Mouse (Mus musculus) hindbrain, embryonic 10.5 days (tissue): ENCODE data around the gene Myh9. TPM values are rescaled to one million over a fixed set of nuclear protein-coding genes. Genes with fewer than 3 reads are reported as not detected.

ENCODE experiments used
- DNase-seq: peaks from one replicate; pipeline ENCODE4 v3.0.0-alpha.2; 2017; ENCODE audit warnings: low spot score
- H3K27ac ChIP-seq: fragments of 300-500 bp; sonication (generic); 2 replicates; pipeline ENCODE4 v1.5.1; 2016; ENCODE audit warnings: mild to moderate bottlenecking, moderate library complexity
- H3K27me3 ChIP-seq: fragments of 300-500 bp; sonication (generic); 2 replicates; pipeline ENCODE4 v1.6.1; 2016; ENCODE audit warnings: mild to moderate bottlenecking; ENCODE audit not compliant: poor library complexity, insufficient read depth, severe bottlenecking
- H3K36me3 ChIP-seq: fragments of 300-500 bp; sonication (generic); 2 replicates; pipeline ENCODE4 v1.6.1; 2016; ENCODE audit warnings: mild to moderate bottlenecking, moderate library complexity
- H3K4me1 ChIP-seq: fragments of 300-500 bp; sonication (generic); replicated peaks from 2 replicates; pipeline ENCODE4 v1.6.1; 2016; ENCODE audit warnings: mild to moderate bottlenecking
- H3K4me3 ChIP-seq: fragments of 300-500 bp; sonication (generic); 2 replicates; pipeline ENCODE4 v1.5.1; 2016; ENCODE audit warnings: mild to moderate bottlenecking, moderate library complexity
- H3K9me3 ChIP-seq: fragments of 300-500 bp; sonication (generic); 2 replicates; pipeline ENCODE4 v1.6.1; 2016; ENCODE audit warnings: mild to moderate bottlenecking, moderate library complexity
- WGBS: fragments of 180-500 bp; shearing (Covaris S2); methylation state at CpG from one replicate; pipeline ENCODE4 v1.1.7; 2016; 5-methylcytosine and 5-hydroxymethylcytosine counted together
- polyA plus RNA-seq: library from polyadenylated mRNA; unstranded; fragments of >200 nt; fragmentation: Nextera tagmentation; extraction: Ambion mirVana; gene quantifications from 2 replicates; pipeline ENCODE4 v1.2.1, GENCODE M21; 2016

The Myh9 gene
- polyA plus RNA-seq, 1 experiment from 2014 or later: 32.7 TPM

GRCm38 (mm10) chr15:77817417-77817816, 24.6 kb downstream of the Myh9 start:
- Histone ChIP-seq H3K27ac (peak overlapping the region; percentile 66), H3K4me3 (no peak overlapping the region), H3K27me3 (no peaks in the 10 kb centered on the region), H3K9me3 (no peaks in the 10 kb centered on the region), H3K36me3 (peaks cover 7% of the 10 kb centered on the region), H3K4me1 (peaks cover 80% of the 10 kb centered on the region)
- WGBS: 66% methylated on average over 7 of the region's 7 CpGs
- DNase-seq: no peak

DNA sequence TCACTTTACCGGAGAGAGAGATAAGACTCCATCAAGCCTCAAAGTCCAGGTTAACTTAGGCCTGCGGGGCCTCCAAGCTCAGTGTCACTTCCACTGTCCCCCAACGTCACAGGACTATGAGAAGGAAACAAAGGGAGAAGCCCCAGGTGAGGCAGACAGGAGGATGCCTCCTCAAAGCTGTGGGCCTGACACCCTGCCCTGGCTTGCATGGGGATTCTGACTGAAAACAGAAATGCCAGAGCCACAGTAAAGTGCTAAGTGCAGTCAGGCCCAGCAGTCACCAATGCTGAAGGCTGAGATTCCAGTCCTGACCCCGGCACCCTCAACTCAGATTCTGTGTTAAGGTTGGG, 25.4 kb downstream of the Myh9 start:
- Histone ChIP-seq H3K9me3 (no peaks in the 10 kb centered on the region), H3K4me3 (no peak overlapping the region), H3K27ac (0 out of 2 replicates have a peak overlapping the region, but pooled peaks have one; percentile 12), H3K4me1 (peaks cover 72% of the 10 kb centered on the region), H3K27me3 (no peaks in the 10 kb centered on the region), H3K36me3 (peaks cover 16% of the 10 kb centered on the region)
- 79% methylated on average over 4 of the region's 4 CpGs for WGBS
- DNase-seq: no peak

DNA sequence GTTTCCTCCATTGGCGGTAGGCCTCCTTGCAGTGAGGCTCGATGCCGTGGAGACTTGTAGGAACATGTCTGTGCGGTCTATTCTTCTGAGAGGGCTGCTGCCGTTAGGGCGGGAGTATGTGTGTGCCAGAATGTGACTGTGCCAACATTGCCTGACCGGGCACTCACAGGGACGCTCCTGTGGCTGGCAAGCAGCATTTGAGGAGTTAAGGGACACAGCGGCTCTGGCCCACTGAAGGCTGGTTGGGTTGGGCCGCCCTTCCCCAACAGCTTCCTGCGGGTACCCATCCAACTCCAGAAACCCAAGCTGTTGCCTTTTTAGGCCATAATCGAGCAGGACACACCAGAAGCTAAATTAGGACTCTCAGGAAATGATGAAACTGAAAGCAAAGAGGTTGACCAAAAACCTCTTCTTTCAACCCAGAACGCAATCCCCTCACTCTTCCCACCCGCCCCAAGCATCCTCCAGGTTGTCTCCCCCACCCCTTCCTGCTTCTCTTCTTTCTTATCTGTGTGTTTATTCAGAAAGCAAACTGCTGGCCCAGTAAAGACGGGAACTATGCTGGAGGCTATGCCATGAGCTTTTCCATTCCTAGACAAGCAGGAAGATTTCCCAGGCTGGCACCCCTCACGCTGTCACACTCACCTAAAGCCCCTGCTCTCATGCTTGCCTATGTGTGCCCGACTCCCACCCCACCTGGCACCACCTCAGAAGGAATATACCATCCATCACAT, 25.9 kb downstream of the Myh9 start:
- 82% methylated on average over 17 of the region's 17 CpGs for WGBS
- Histone ChIP-seq H3K27me3 (no peaks in the 10 kb centered on the region), H3K27ac (peak overlapping the region; percentile 57), H3K4me1 (peaks cover 72% of the 10 kb centered on the region), H3K36me3 (peaks cover 21% of the 10 kb centered on the region), H3K9me3 (no peaks in the 10 kb centered on the region), H3K4me3 (no peak overlapping the region)
- DNase-seq: no peak

- Histone ChIP-seq H3K36me3 (peaks cover 37% of the 10 kb centered on the region), H3K4me3 (no peak overlapping the region), H3K4me1 (peaks cover 71% of the 10 kb centered on the region), H3K27ac (peak overlapping the region; percentile 50; the same call in 1 of the 2 replicates), H3K9me3 (no peaks in the 10 kb centered on the region), H3K27me3 (no peaks in the 10 kb centered on the region)
- DNase-seq: no peak
- 82% methylated on average over 6 of the region's 6 CpGs for WGBS
Observed at GRCm38 (mm10) chr15:77813639-77814375, 28.2 kb downstream of the Myh9 start.

DNA sequence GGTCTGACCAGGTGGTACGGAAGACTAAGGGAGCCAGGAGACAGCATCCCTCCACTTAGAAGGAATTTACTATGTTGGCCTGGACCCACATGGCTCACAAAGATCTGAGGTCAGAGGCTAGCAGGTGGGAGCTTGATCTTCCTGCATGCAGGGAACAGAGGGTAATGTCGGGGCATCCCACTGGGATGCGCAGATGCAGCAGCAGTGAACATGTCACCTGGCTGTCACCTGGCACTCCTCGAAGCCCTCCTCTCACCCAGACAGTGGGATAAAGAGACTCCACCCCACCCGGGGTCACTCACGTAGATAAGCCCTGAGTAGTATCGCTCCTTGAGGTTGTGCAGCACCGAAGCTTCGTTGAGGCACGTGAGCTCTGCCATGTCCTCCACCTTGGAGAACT, 29.4 kb downstream of the Myh9 start:
- WGBS: 93% methylated on average over 10 of the region's 10 CpGs
- DNase-seq: no peak
- Histone ChIP-seq H3K27ac (no peak overlapping the region), H3K27me3 (no peaks in the 10 kb centered on the region), H3K9me3 (no peaks in the 10 kb centered on the region), H3K4me1 (peaks cover 59% of the 10 kb centered on the region), H3K36me3 (peaks cover 48% of the 10 kb centered on the region), H3K4me3 (no peak overlapping the region)

GRCm38 (mm10) chr15:77811099-77811760, 30.7 kb downstream of the Myh9 start:
- H3K27me3 ChIP-seq: no peaks in the 10 kb centered on the region
- no peak overlapping the region for H3K4me3 ChIP-seq
- H3K9me3 ChIP-seq: no peaks in the 10 kb centered on the region
- H3K27ac ChIP-seq: peak overlapping the region; percentile 77
- DNase-seq: no peak
- 80% methylated on average over 11 of the region's 11 CpGs for whole genome bisulfite sequencing
- H3K4me1 ChIP-seq: peaks cover 51% of the 10 kb centered on the region
- H3K36me3 ChIP-seq: peaks cover 62% of the 10 kb centered on the region

DNA sequence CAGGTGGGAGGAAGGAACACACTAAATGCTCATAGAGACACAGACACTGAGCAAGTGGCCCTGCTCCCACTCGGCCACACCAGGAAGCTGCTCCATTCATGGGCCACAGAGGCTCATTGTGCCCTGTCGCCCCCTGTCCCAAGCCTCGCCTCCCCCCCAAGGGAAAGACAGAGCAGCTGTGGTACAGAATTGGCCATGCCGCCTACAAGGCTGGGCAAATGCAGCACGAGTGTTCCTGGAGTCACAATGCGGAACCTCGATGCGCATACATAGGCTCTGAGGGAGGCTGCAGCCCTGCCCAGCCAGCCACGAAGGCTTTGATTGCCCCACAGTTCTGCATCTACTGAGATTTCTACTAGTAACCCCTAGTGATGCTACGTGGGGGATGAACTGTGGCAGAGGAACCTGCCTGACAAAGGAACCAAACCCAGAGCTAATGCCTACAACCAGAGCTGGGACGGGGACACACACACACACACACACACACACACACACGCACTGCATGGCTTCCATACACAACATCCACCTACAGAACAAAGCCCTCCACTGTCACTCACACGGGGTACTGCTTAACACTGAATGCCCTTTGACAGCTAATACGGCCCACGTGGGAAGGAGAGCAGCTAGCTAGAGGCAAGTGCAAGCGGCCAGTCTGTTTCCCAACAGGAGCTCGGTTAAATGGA, 31.4 kb downstream of the Myh9 start:
- peak; percentile 33 for DNase-seq
- Histone ChIP-seq H3K27ac (peak overlapping the region; percentile 77), H3K4me1 (peaks cover 47% of the 10 kb centered on the region), H3K36me3 (peaks cover 67% of the 10 kb centered on the region), H3K27me3 (no peaks in the 10 kb centered on the region), H3K4me3 (no peak overlapping the region), H3K9me3 (no peaks in the 10 kb centered on the region)
- WGBS: 54% methylated on average over 17 of the region's 17 CpGs

DNA sequence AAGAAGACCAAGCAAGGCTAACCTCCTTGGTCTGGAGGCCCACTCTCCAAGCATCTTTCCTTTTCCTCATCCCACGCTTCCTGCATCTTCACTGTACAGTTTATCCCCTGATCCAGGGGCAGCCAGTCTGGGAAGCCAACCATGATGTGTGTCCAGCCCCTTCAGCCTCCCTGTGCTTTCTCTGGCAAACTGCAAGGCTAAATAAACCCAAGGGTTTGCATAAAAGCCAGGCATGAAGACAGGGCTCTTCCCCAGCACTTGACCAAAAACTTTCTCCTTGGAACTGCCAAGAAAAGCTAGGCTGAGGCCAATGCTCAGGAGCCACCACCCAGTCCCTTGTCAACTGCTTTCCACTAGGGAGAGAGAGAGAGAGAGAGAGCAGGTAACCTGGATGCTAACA, 32.5 kb downstream of the Myh9 start:
- Histone ChIP-seq H3K36me3 (peaks cover 75% of the 10 kb centered on the region), H3K4me1 (peaks cover 46% of the 10 kb centered on the region), H3K9me3 (no peaks in the 10 kb centered on the region), H3K27me3 (no peaks in the 10 kb centered on the region), H3K4me3 (no peak overlapping the region), H3K27ac (peak overlapping the region; percentile 30; the same call in 1 of the 2 replicates)
- no peak for DNase-seq
- WGBS: 88% methylated on average over 1 of the region's 1 CpGs

DNA sequence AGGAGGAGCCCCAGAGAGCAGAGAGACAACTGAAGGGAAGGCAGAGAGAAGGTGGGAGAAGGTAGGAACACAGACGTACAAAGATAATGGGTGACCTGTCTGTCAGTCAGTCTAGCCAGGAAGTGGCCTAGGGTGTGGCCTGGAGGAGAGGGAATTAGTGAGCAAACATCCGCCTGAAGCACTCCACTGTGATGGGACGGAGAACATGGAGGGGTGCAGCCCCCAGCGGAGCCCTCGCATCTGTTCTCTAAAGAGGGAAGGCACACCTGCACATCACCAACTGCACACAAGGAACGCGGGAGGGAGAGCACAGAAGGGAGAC, 34.8 kb downstream of the Myh9 start:
- WGBS: 88% methylated on average over 7 of the region's 7 CpGs
- Histone ChIP-seq H3K4me3 (no peak overlapping the region), H3K4me1 (peaks cover 50% of the 10 kb centered on the region), H3K27ac (no peak overlapping the region), H3K36me3 (peaks cover 88% of the 10 kb centered on the region), H3K9me3 (no peaks in the 10 kb centered on the region), H3K27me3 (no peaks in the 10 kb centered on the region)
- DNase-seq: no peak

DNA sequence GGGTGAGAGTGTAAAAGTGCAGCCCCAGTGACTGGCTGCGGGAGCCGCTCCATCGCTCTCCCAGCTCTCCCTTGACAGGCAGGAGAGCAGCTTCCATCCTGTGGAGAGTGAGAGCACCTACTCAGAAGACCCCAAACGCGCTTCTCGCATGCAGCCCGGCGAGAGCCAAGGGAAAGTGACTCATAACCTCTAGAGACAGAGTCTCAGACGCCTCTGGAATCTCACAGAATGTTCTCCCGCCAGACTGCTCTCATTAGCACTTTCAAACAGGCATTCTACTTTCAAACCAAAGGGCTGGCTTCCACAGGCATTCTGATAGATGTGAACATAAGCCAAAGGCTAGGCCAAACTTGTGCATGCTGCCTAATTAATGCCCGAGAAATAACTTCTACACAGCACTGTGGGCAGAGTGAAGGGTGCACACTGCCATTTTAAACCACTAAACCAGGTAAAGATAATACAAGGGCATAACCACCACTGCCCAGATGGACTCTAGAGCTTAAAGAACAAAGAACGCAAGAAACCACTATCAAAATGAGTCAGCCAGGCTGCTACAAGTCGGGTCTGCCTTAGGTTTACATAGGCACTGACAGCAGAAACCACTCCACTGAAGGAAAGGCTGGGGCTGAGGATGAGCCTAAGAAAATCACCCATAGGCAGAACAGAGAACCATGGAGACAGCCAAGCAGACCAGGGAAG, 35.3 kb downstream of the Myh9 start:
- H3K36me3 ChIP-seq: peaks cover 88% of the 10 kb centered on the region
- no peak overlapping the region for H3K4me3 ChIP-seq
- 86% methylated on average over 13 of the region's 13 CpGs for WGBS
- H3K9me3 ChIP-seq: no peaks in the 10 kb centered on the region
- H3K4me1 ChIP-seq: peaks cover 50% of the 10 kb centered on the region
- H3K27ac ChIP-seq: no peak overlapping the region
- no peaks in the 10 kb centered on the region for H3K27me3 ChIP-seq
- no peak for DNase-seq

DNA sequence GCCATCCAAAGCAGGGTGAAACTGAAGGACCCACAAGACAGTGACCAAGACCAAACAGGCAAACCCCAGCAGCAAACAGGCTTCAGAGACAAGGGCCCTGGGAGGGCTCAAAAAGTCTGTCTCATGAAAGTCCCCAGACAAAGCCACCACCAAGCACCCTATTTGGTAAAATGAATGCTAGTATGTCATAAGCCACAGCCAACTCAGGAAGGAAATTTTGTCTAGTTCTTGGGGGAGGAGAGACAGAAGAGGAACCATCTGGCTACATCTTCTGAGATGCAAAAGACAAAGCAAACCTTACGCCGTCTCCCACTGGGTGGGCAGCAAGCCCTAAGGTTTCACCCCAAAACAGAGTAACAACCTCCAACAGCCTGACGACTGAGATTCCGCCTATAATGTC, 36.3 kb downstream of the Myh9 start:
- DNase-seq: no peak
- H3K36me3 ChIP-seq: peaks cover 88% of the 10 kb centered on the region
- 88% methylated on average over 4 of the region's 4 CpGs for WGBS

DNA sequence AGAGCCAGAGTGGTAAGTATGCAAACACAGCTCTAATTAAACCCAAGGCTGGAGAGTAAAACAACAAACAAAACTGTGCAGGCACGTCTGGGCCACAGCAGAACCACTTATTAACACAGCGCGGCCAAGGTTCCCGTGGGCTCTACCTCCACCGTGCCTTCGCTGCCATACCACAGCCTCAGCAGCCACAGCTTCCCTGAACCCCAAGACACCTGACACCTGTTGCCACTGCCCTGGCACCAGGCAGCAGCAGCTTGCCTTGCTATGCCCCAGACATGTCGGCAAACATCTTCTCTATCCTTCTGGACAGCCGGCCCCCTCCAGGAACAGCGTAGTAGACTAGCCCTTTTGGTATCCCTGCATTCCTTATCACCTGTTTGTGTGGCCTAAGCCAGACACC, 37.0 kb downstream of the Myh9 start:
- Histone ChIP-seq H3K4me1 (peaks cover 47% of the 10 kb centered on the region), H3K9me3 (no peaks in the 10 kb centered on the region), H3K4me3 (no peak overlapping the region), H3K36me3 (peaks cover 88% of the 10 kb centered on the region), H3K27ac (no peak overlapping the region), H3K27me3 (no peaks in the 10 kb centered on the region)
- no peak for DNase-seq
- 78% methylated on average over 9 of the region's 9 CpGs for WGBS

More for the DNA sequence above, 36.3 kb downstream of the Myh9 start:
- no peaks in the 10 kb centered on the region for H3K27me3 ChIP-seq
- H3K27ac ChIP-seq: no peak overlapping the region
- H3K4me3 ChIP-seq: no peak overlapping the region
- no peaks in the 10 kb centered on the region for H3K9me3 ChIP-seq
- peaks cover 47% of the 10 kb centered on the region for H3K4me1 ChIP-seq
